Mouse (Mus musculus): Measurements from ENCODE around the gene Gabra4.
A peak's percentile ranks its signal among the peaks of the same experiment; 100 is the strongest.

Gabra4 gene

DNA sequence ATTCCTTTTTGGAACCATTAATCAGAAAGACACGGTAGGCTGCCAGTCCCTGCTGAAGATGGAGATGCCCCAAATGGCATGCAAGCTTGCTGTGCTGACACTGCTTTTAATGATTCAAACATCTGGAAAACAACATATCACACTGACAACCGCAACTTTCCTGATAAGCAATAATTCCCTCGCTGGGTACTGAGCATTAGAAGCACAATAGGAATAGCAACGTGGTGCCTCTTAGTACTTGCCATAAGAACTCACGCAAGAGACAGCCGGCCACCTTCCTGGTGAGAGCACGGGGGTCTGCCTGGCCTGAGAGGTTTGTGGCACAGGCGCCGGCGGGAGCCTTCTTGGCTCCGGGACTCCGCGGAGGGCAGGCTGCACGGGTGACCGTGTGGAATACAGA is 132.6 kb downstream of the Gabra4 start:
- DNase-seq (ENCODE audit: low read depth, low spot score) = peak; percentile 53
